Mouse (Mus musculus) ovary, postnatal 10 days (tissue): ENCODE data around the gene Cd300lg.

Experiments used
- DNase-seq: peaks from one replicate; pipeline ENCODE4 v3.0.0; 2022; ENCODE audit warnings: low spot score

Cd300lg gene

GRCm38 (mm10) chr11:102096887-102097391 lies 55.6 kb downstream of the Cd300lg start:
- peak; percentile 36 for DNase-seq

- no peak for DNase-seq
Measured at GRCm38 (mm10) chr11:102101219-102101618, 59.9 kb downstream of the Cd300lg start, which contains the start of gene Ppy. Gene Ppy (minus strand): TSS chr11:102101319.

GRCm38 (mm10) chr11:102102485-102103258 lies 61.4 kb downstream of the Cd300lg start:
- peak; percentile 36 for DNase-seq
